Mouse (Mus musculus) kidney, embryonic 16.5 days (tissue): ENCODE measurements around the gene Hrh3. TPM values are rescaled to one million over a fixed set of nuclear protein-coding genes. Genes with fewer than 3 reads are reported as not detected.

Experiments used
- ATAC-seq: fragments of 200-750 bp; cut with Nextera tagmentation; 2 replicates; pipeline ENCODE4 v1.8.0; 2017; ENCODE audit warnings: moderate TSS enrichment; ENCODE audit not compliant: low FRiP score, low TSS enrichment
- H3K27ac ChIP-seq: fragments of 300-500 bp; sonication (generic); 2 replicates; pipeline ENCODE4 v1.5.1; 2014; ENCODE audit warnings: low read length
- H3K27me3 ChIP-seq: fragments of 300-500 bp; sonication (generic); 2 replicates; pipeline ENCODE4 v1.6.1; 2014; ENCODE audit warnings: low read length, control low read depth, mixed read lengths; ENCODE audit not compliant: insufficient read depth
- H3K36me3 ChIP-seq: fragments of 300-500 bp; sonication (generic); 2 replicates; pipeline ENCODE4 v1.6.1; 2014; ENCODE audit warnings: low read length, control low read depth, mixed read lengths; ENCODE audit not compliant: insufficient read depth
- H3K4me1 ChIP-seq: fragments of 300-500 bp; sonication (generic); 2 replicates; pipeline ENCODE4 v1.6.1; 2014; ENCODE audit warnings: low read length, control low read depth, mixed read lengths; ENCODE audit not compliant: insufficient read depth
- H3K4me2 ChIP-seq: fragments of 300-500 bp; sonication (generic); replicated peaks from 2 replicates; pipeline ENCODE4 v1.6.1; 2014; ENCODE audit warnings: low read depth, low read length
- H3K4me3 ChIP-seq: fragments of 300-500 bp; sonication (generic); 2 replicates; pipeline ENCODE4 v1.5.1; 2014; ENCODE audit warnings: mild to moderate bottlenecking, low read length
- H3K9ac ChIP-seq: fragments of 300-500 bp; sonication (generic); replicated peaks from 2 replicates; pipeline ENCODE4 v1.6.1; 2014; ENCODE audit warnings: low read length
- H3K9me3 ChIP-seq: fragments of 300-500 bp; sonication (generic); 2 replicates; pipeline ENCODE4 v1.6.1; 2016; ENCODE audit warnings: low read length, control low read depth
- WGBS: fragments of 180-500 bp; shearing (Covaris S2); extraction: QIAGEN DNeasy Blood & Tissue Kit; methylation state at CpG from one replicate; pipeline ENCODE4 v1.1.7; 2014; 5-methylcytosine and 5-hydroxymethylcytosine counted together
- polyA plus RNA-seq: library from polyadenylated mRNA; unstranded; fragments of >200 nt; fragmentation: Nextera tagmentation; extraction: Ambion mirVana; gene quantifications from 2 replicates; pipeline ENCODE4 v1.2.1, GENCODE M21; 2015

Hrh3 gene
- polyA plus RNA-seq, 1 experiment from 2014 or later = not detected

GRCm38 (mm10) chr2:180120292-180120761 is 16.0 kb upstream of the Hrh3 start:
- Histone ChIP-seq H3K27ac (no peak overlapping the region), H3K36me3 (peaks cover 6% of the 10 kb centered on the region; the same call in 1 of the 2 replicates), H3K4me1 (peaks cover 28% of the 10 kb centered on the region), H3K9me3 (no peaks in the 10 kb centered on the region), H3K27me3 (no peaks in the 10 kb centered on the region), H3K9ac (peak overlapping the region; percentile 90; the same call in 1 of the 2 replicates), H3K4me3 (peak overlapping the region; percentile 91), H3K4me2 (peak overlapping the region; percentile 93)
- no peak for ATAC-seq
- 72% methylated on average over 5 of the region's 5 CpGs for WGBS

DNA sequence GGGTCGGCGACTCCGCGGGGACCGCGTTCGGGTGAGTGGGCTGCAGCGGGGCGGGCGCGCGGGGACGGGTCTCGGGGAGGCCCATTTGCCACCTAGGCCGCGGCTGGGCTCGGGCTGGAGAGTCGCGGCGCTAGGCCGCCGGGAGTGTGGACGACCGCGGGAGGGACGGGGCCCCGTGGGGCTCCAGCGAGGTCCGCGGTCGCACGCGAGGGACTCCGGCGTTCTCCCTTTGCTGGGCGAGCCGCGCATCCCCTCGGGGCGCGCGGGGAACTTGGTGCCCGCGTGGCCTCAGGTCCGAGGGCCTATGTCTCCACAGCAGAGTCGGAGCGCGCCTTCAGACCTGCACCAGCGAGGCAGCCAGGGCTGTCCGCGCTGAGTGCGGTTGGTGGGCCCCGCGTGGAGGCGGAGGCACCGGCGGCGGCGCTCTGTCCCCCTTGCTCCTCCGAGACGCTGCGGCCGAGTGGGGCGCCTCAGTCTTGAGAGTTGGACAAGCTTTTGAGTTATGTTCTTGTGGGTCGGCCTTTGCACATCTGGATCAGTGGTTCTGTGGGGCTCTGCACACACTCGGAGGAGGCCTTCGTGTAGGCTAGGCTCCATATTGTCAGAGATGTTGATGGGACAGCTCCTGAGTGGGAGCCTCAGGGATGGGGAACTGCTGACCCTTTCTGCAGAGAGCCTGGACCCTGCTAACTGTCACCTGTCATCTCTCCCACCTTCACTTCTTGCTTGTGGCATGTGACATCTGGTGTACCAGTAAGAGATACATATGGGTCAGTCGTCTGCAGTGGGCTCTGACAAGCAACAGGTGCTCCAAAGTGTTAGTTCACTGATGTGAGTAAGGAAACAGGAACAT is 15.4 kb upstream of the Hrh3 start:
- Histone ChIP-seq H3K4me3 (peak overlapping the region; percentile 91), H3K27me3 (no peaks in the 10 kb centered on the region), H3K9ac (peak overlapping the region; percentile 90), H3K9me3 (no peaks in the 10 kb centered on the region), H3K4me1 (peaks cover 35% of the 10 kb centered on the region), H3K4me2 (peak overlapping the region; percentile 93), H3K36me3 (peaks cover 6% of the 10 kb centered on the region; the same call in 1 of the 2 replicates), H3K27ac (peak overlapping the region; percentile 66)
- peak; percentile 31 for ATAC-seq
- WGBS = under 1% methylated on average over 61 of the region's 68 CpGs

DNA sequence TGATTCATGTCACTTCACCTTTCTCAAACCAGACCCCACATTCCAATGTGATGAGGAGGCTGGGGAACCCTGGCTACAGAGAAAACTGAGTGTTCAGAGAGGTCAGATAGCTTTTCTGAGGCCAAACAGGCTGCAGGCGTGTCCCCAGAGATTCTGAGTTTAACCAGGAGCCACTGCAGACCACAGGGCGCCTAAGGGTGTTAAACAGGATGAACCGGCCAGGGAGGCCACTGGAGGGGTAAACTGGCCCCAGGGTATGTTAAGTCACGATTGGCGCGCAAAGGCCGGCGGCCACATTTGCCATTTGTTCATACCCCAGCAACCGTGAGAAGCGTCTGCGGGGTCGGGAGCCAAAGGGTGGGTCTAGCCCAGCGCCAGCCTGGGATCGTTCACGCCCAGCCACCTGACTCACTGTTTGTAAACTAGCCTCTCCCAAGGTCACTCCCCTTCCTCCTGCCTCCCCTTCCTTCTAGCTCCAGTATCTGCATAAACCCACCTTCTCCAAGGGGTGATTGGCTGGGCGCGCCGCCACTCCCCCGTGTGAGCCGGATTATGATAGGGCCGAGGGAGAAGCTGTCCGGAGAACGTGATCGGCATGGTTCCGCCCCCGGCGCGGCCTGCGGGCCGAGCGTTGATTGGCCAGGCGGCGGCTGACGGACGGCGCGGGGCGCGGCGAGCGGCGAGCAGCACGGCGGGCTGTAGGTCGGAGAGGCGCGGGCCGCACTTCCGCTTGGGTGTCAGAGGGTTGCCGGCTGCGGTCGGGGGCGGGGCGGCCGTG is 14.6 kb upstream of the Hrh3 start, which contains the start of gene Osbpl2:
Gene Osbpl2 (plus strand): TSS at position 646 of the 778 bp plus-strand sequence.
- peak; percentile 99 for ATAC-seq
- Histone ChIP-seq H3K4me1 (peaks cover 36% of the 10 kb centered on the region), H3K9me3 (no peaks in the 10 kb centered on the region), H3K4me3 (peak within 1 kb of the TSS; percentile 91), H3K27me3 (no peaks in the 10 kb centered on the region), H3K36me3 (peaks cover 3% of the 10 kb centered on the region; the same call in 1 of the 2 replicates), H3K4me2 (peak within 1 kb of the TSS; percentile 93), H3K9ac (peak within 1 kb of the TSS; percentile 90), H3K27ac (peak within 1 kb of the TSS; percentile 66)
- under 1% methylated on average over 55 of the region's 55 CpGs for WGBS

GRCm38 (mm10) chr2:180117485-180118194 is 13.4 kb upstream of the Hrh3 start:
- Histone ChIP-seq H3K9me3 (no peaks in the 10 kb centered on the region), H3K9ac (no peak overlapping the region), H3K27me3 (no peaks in the 10 kb centered on the region), H3K27ac (no peak overlapping the region), H3K4me1 (peaks cover 36% of the 10 kb centered on the region), H3K4me3 (no peak overlapping the region), H3K36me3 (no peaks in the 10 kb centered on the region), H3K4me2 (no peak overlapping the region)
- WGBS = 12% methylated on average over 13 of the region's 13 CpGs
- no peak for ATAC-seq

DNA sequence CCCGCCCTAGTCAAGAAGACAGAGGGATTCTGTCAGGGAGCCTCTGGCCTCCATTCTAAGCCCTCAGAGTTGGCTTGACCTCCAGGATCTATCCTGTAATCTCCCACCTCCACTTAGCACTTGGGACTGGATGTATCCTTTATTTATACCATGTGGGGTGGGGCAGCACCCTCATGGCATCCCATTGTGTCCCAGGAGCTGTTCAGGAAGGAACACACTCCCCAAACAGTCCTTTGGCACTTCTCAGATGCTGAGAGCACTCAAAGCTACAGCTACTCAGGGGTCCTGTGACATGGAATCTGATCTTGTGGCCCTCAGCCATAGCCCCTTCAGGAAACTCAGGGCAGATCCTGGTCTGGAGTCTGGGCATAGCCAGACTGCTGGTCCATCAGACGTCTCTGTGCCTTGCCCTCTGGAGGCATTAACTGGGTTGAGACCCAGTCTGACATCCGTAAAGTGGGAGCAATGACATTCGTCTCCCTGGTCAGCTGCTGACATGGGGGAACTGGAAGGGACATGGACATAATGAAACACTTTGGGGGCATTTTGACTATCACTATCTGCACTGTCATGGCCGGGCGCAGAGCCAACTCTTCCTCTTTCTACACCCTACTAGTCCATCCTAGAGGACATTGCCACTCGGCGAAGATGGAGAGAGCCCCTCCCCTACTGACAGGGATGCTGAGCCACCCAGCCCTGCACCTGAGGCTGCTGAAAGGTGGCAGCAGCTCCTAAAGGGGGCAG is 12.6 kb upstream of the Hrh3 start:
- ATAC-seq = no peak
- H3K9ac ChIP-seq = no peak overlapping the region
- no peaks in the 10 kb centered on the region for H3K9me3 ChIP-seq
- H3K27ac ChIP-seq = no peak overlapping the region
- H3K4me1 ChIP-seq = peaks cover 36% of the 10 kb centered on the region
- WGBS = 71% methylated on average over 8 of the region's 8 CpGs
- H3K27me3 ChIP-seq = no peaks in the 10 kb centered on the region
- H3K4me2 ChIP-seq = no peak overlapping the region
- no peak overlapping the region for H3K4me3 ChIP-seq
- H3K36me3 ChIP-seq = no peaks in the 10 kb centered on the region

GRCm38 (mm10) chr2:180116081-180116493 is 11.8 kb upstream of the Hrh3 start:
- H3K9me3 ChIP-seq = no peaks in the 10 kb centered on the region
- H3K27me3 ChIP-seq = no peaks in the 10 kb centered on the region
- H3K4me2 ChIP-seq = no peak overlapping the region
- H3K4me3 ChIP-seq = no peak overlapping the region
- H3K9ac ChIP-seq = no peak overlapping the region
- no peaks in the 10 kb centered on the region for H3K36me3 ChIP-seq
- 72% methylated on average over 10 of the region's 10 CpGs for WGBS
- ATAC-seq = no peak
- peaks cover 36% of the 10 kb centered on the region for H3K4me1 ChIP-seq
- no peak overlapping the region for H3K27ac ChIP-seq

DNA sequence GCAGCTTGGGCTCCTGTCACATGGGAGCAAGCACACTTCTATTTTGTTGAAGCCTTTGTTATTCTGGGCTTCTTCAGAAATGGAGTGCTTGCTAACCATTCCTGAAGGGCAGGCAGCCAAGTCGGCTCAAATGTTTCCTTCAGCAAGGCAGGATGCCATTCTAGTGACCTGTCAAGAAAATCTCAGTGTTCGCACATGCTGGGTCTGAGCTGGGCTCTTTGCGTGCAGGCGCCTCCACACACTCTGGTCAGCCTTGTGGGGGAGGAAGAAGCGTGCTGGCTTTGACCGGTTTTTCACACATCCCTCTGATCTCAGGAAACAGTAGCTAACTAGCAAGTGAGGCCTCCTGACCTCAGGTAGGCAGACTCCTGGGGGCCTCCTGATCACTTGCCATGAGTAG is 11.0 kb upstream of the Hrh3 start:
- ATAC-seq = no peak
- Histone ChIP-seq H3K9me3 (no peaks in the 10 kb centered on the region), H3K4me1 (peaks cover 35% of the 10 kb centered on the region), H3K9ac (no peak overlapping the region), H3K27me3 (no peaks in the 10 kb centered on the region), H3K27ac (0 out of 2 replicates have a peak overlapping the region, but pooled peaks have one; percentile 25), H3K36me3 (no peaks in the 10 kb centered on the region), H3K4me3 (no peak overlapping the region), H3K4me2 (no peak overlapping the region)
- WGBS = 6% methylated on average over 6 of the region's 6 CpGs

DNA sequence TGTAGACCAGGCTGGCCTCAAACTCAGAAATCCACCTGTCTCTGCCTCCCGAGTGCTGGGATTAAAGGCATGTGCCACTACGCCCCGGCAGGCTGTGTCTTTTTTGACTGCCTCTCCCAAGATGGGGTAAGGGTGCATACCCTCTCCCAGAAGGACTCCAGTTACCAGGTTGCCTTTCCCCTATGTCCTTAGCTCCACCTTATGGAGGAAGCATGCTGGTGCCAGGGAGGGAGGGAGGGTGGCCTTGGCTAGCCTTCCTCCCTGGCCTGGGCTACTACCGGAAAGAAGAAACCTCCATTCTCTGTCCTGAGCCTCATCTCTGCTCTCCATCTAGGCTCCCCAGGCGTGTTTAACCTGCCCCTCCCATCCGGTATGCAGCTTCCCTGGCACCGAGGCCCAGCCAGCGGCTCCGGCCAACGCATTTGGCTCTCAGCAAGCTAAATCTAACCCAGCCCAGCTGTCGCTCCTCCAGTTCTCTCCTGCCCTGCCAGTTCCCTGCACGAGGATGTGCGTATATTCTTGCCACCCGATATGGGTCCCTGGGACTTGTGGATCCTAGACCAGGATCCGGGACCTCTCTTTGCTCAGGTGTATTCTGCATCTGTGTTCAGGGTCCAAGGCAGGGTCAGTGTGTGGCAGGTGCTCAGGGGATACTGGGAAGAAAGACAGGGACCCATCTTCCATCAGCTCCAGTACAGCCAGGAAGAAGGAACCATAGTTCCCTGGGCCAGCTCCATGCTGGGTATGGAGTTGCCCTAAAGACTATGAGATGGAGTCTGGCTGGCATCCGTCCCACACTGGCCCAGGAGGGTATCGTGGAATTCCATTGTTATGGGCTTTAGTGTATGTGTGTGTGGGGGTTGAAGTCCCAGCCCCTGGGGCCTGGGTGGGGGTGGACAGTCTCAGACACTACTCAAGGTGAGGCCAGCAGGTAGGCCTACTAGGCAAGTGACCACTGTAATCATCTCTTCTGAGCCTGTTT is 9.9 kb upstream of the Hrh3 start:
- Histone ChIP-seq H3K9ac (no peak overlapping the region), H3K27me3 (no peaks in the 10 kb centered on the region), H3K9me3 (no peaks in the 10 kb centered on the region), H3K4me2 (no peak overlapping the region), H3K4me3 (no peak overlapping the region), H3K36me3 (no peaks in the 10 kb centered on the region), H3K27ac (no peak overlapping the region), H3K4me1 (peaks cover 29% of the 10 kb centered on the region)
- WGBS = 62% methylated on average over 17 of the region's 17 CpGs
- ATAC-seq = no peak
